Comparison of ENCODE assay signal across 8 mouse cellular contexts in genomic region chr12:86893326-86894183, GRCm38 (mm10). TPM values are rescaled to one million over a fixed set of nuclear protein-coding genes. Genes with fewer than 3 reads are reported as not detected.
DNase-seq lines count a peak whose midpoint lies in the region; ATAC-seq lines count a peak whose summit lies in the region.

No protein-coding gene starts in this region.

- peak overlapping the region; percentile 80 for H3K9ac ChIP-seq in heart, embryonic 11.5 days (ENCODE audit: low read depth, low read length)
- peak overlapping the region; percentile 54 for H3K9ac ChIP-seq in midbrain, embryonic 12.5 days (replicated peaks)

- peak; percentile 43 to 52 for DNase-seq in spleen, postnatal 10 days (ENCODE audit: low spot score in 2 of 2)
- no peak for DNase-seq in spleen, postnatal 4 days (ENCODE audit: low spot score in 2 of 2)
- peak; percentile 57 to 63 for DNase-seq in cerebellum, postnatal 25 days
- DNase-seq in kidney, postnatal 36 days: peak; percentile 54 to 61
- peak; percentile 51 for DNase-seq in yolk sac, embryonic 10.5 days (ENCODE audit: low spot score)
- no peak for DNase-seq in ovary, postnatal 36 days (ENCODE audit: low spot score)

- H3K4me2 ChIP-seq in heart, embryonic 11.5 days: peak overlapping the region; percentile 88
- peak overlapping the region; percentile 57 for H3K4me2 ChIP-seq in midbrain, embryonic 12.5 days (replicated peaks)

- WGBS in heart, embryonic 11.5 days (ENCODE audit: insufficient replicate concordance): 3% methylated on average over 20 of the region's 20 CpGs
- under 1% methylated on average over 20 of the region's 20 CpGs for WGBS in midbrain, embryonic 12.5 days

- 0 out of 2 replicates have a peak, but pooled peaks have one; percentile 18 for ATAC-seq in heart, embryonic 11.5 days (replicated peaks; ENCODE audit: insufficient number of reproducible peaks, low FRiP score, low TSS enrichment)
- no peak; the same call in 1 of the 2 replicates for ATAC-seq in midbrain, embryonic 12.5 days (ENCODE audit: low FRiP score, low read depth)

- H3K4me1 ChIP-seq in heart, embryonic 11.5 days (ENCODE audit: control insufficient read depth, insufficient read depth, low read length): peaks cover 89% of the 10 kb centered on the region
- H3K4me1 ChIP-seq in midbrain, embryonic 12.5 days: peaks cover 94% of the 10 kb centered on the region

- peak overlapping the region; percentile 99 for H3K27ac ChIP-seq in heart, embryonic 11.5 days (ENCODE audit: low read depth, low read length)
- H3K27ac ChIP-seq in midbrain, embryonic 12.5 days (replicated peaks): peak overlapping the region; percentile 98

- H3K4me3 ChIP-seq in heart, embryonic 11.5 days (ENCODE audit: low read depth, low read length): peak overlapping the region; percentile 34
- H3K4me3 ChIP-seq in midbrain, embryonic 12.5 days: peak overlapping the region; percentile 29

- H3K36me3 ChIP-seq in heart, embryonic 11.5 days (ENCODE audit: control insufficient read depth, insufficient read depth, low read length): no peaks in the 10 kb centered on the region
- no peaks in the 10 kb centered on the region for H3K36me3 ChIP-seq in midbrain, embryonic 12.5 days

- H3K9me3 ChIP-seq in heart, embryonic 11.5 days (replicated peaks; ENCODE audit: control insufficient read depth, low read length): no peaks in the 10 kb centered on the region
- H3K9me3 ChIP-seq in midbrain, embryonic 12.5 days: no peaks in the 10 kb centered on the region

- no peaks in the 10 kb centered on the region for H3K27me3 ChIP-seq in heart, embryonic 11.5 days (ENCODE audit: control insufficient read depth, insufficient read depth, low read length)
- H3K27me3 ChIP-seq in midbrain, embryonic 12.5 days: 0 out of 2 replicates have a peak, but pooled peaks cover 7% of the 10 kb centered on the region

RNA-seq across cellular contexts. Expression of gene Irf2bpl, which starts 9.0 kb away (rescaled TPM):
- polyA plus RNA-seq in heart, embryonic 11.5 days (2014; fragmentation: Nextera tagmentation; extraction: Ambion mirVana): 18.9 and 26.9 TPM in 2 replicates
- polyA plus RNA-seq in midbrain, embryonic 12.5 days (2016; fragmentation: Nextera tagmentation; extraction: Ambion mirVana): 74.0 and 76.0 TPM in 2 replicates

RNA-seq across cellular contexts. Expression of gene Cipc, which starts 53.3 kb away (rescaled TPM):
- polyA plus RNA-seq in heart, embryonic 11.5 days (2014; fragmentation: Nextera tagmentation; extraction: Ambion mirVana): 26.7 and 31.0 TPM in 2 replicates
- polyA plus RNA-seq in midbrain, embryonic 12.5 days (2016; fragmentation: Nextera tagmentation; extraction: Ambion mirVana): 44.3 and 46.4 TPM in 2 replicates

Comparison
In these comparisons a context has a peak if more than half of its experiments do, and no peak if none do; other contexts are left out.
1. DNase-seq: peak in spleen, postnatal 10 days (2 of 2), cerebellum, postnatal 25 days (2 of 2), kidney, postnatal 36 days (2 of 2) and yolk sac, embryonic 10.5 days (single experiment); none in spleen, postnatal 4 days (0 of 2) and ovary, postnatal 36 days (single experiment).